Mouse (Mus musculus) kidney, embryonic 14.5 days (tissue): ENCODE results near the gene Hist1h3c. TPM values are rescaled to one million over a fixed set of nuclear protein-coding genes. Genes with fewer than 3 reads are reported as not detected.
A peak's percentile ranks its signal among the peaks of the same experiment; 100 is the strongest.
"Not testable (repeated sequence)": the region's sequence is repeated elsewhere in the genome, so short reads cannot be mapped to it uniquely, and the experiment has no call there.

ENCODE experiments used
- ATAC-seq: fragments of 200-750 bp; cut with Nextera tagmentation; 2 replicates; pipeline ENCODE4 v1.8.0; 2017; ENCODE audit warnings: moderate number of reproducible peaks, mild to moderate bottlenecking, moderate TSS enrichment, moderate library complexity; ENCODE audit not compliant: low FRiP score, low TSS enrichment
- H3K27ac ChIP-seq: fragments of 300-500 bp; sonication (generic); 2 replicates; pipeline ENCODE4 v1.5.1; 2014; ENCODE audit warnings: low read depth, mild to moderate bottlenecking, low read length, moderate library complexity, mixed read lengths
- H3K27me3 ChIP-seq: fragments of 300-500 bp; sonication (generic); 2 replicates; pipeline ENCODE4 v1.6.1; 2014; ENCODE audit warnings: mild to moderate bottlenecking, low read length; ENCODE audit not compliant: control insufficient read depth, insufficient read depth
- H3K36me3 ChIP-seq: fragments of 300-500 bp; sonication (generic); 2 replicates; pipeline ENCODE4 v1.6.1; 2014; ENCODE audit warnings: low read length, mixed read lengths; ENCODE audit not compliant: control insufficient read depth, insufficient read depth
- H3K4me1 ChIP-seq: fragments of 300-500 bp; sonication (generic); 2 replicates; pipeline ENCODE4 v1.6.1; 2014; ENCODE audit warnings: low read length, mixed read lengths; ENCODE audit not compliant: control insufficient read depth, insufficient read depth
- H3K4me2 ChIP-seq: fragments of 300-500 bp; sonication (generic); replicated peaks from 2 replicates; pipeline ENCODE4 v1.6.1; 2014; ENCODE audit warnings: low read depth, mild to moderate bottlenecking, low read length
- H3K4me3 ChIP-seq: fragments of 300-500 bp; sonication (generic); 2 replicates; pipeline ENCODE4 v1.5.1; 2014; ENCODE audit warnings: mild to moderate bottlenecking, low read length
- H3K9ac ChIP-seq: fragments of 300-500 bp; sonication (generic); 2 replicates; pipeline ENCODE4 v1.6.1; 2014; ENCODE audit warnings: low read depth, mild to moderate bottlenecking, low read length, moderate library complexity
- H3K9me3 ChIP-seq: fragments of 300-500 bp; sonication (generic); 2 replicates; pipeline ENCODE4 v1.6.1; 2016; ENCODE audit warnings: low read length; ENCODE audit not compliant: control insufficient read depth
- WGBS: fragments of 180-500 bp; shearing (Covaris S2); extraction: QIAGEN DNeasy Blood & Tissue Kit; methylation state at CpG from one replicate; pipeline ENCODE4 v1.1.7; 2014; 5-methylcytosine and 5-hydroxymethylcytosine counted together
- polyA plus RNA-seq: library from polyadenylated mRNA; unstranded; fragments of >200 nt; fragmentation: Nextera tagmentation; extraction: Ambion mirVana; gene quantifications from 2 replicates; pipeline ENCODE4 v1.2.1, GENCODE M21; 2014

The Hist1h3c gene
- polyA plus RNA-seq, 1 experiment from 2014 or later, result 12.7 TPM

GRCm38 (mm10) chr13:23764324-23765171 is 19.1 kb upstream of the Hist1h3c start:
- H3K27ac ChIP-seq, result peak overlapping the region; percentile 98
- 39% methylated on average over 12 of the region's 12 CpGs for WGBS

GRCm38 (mm10) chr13:23763586-23764323 is 18.4 kb upstream of the Hist1h3c start, which contains the start of gene Hist1h1a:
Gene Hist1h1a, plus strand, starts transcription at chr13:23763666.
- Histone ChIP-seq H3K9ac (peak within 1 kb of the TSS; percentile 81), H3K27ac (peak within 1 kb of the TSS; percentile 98), H3K4me3 (peak within 1 kb of the TSS; percentile 57), H3K36me3 (no peaks in the 10 kb centered on the region), H3K9me3 (no peaks in the 10 kb centered on the region), H3K4me2 (peak within 1 kb of the TSS; percentile 55), H3K4me1 (peaks cover 18% of the 10 kb centered on the region; the same call in 1 of the 2 replicates), H3K27me3 (no peaks in the 10 kb centered on the region)
- peak; percentile 72 for ATAC-seq
- WGBS, result 3% methylated on average over 34 of the region's 34 CpGs

More at GRCm38 (mm10) chr13:23764324-23765171, 19.1 kb upstream of the Hist1h3c start:
- Histone ChIP-seq H3K4me1 (peaks cover 18% of the 10 kb centered on the region; the same call in 1 of the 2 replicates), H3K36me3 (no peaks in the 10 kb centered on the region), H3K4me2 (peak overlapping the region; percentile 55), H3K9ac (peak overlapping the region; percentile 81), H3K27me3 (no peaks in the 10 kb centered on the region), H3K4me3 (peak overlapping the region; percentile 57), H3K9me3 (no peaks in the 10 kb centered on the region)
- no peak for ATAC-seq

GRCm38 (mm10) chr13:23763242-23763585 is 17.8 kb upstream of the Hist1h3c start:
- Histone ChIP-seq H3K4me1 (peaks cover 18% of the 10 kb centered on the region; the same call in 1 of the 2 replicates), H3K9ac (peak overlapping the region; percentile 81), H3K36me3 (no peaks in the 10 kb centered on the region), H3K4me2 (peak overlapping the region; percentile 55), H3K4me3 (peak overlapping the region; percentile 57), H3K9me3 (no peaks in the 10 kb centered on the region), H3K27me3 (no peaks in the 10 kb centered on the region), H3K27ac (peak overlapping the region; percentile 98)
- whole genome bisulfite sequencing, result 2% methylated on average over 10 of the region's 10 CpGs
- no peak for ATAC-seq

- H3K9ac ChIP-seq, result peak within 1 kb of the TSS; percentile 81
- H3K4me2 ChIP-seq, result peak within 1 kb of the TSS; percentile 55
- H3K4me3 ChIP-seq, result peak within 1 kb of the TSS; percentile 57
- H3K27ac ChIP-seq, result peak within 1 kb of the TSS; percentile 98
- not testable (repeated sequence) for H3K27me3 ChIP-seq, H3K9me3 ChIP-seq, H3K36me3 ChIP-seq
- ATAC-seq, result peak; percentile 76
- peaks cover 20% of the 10 kb centered on the region; the same call in 1 of the 2 replicates for H3K4me1 ChIP-seq
- under 1% methylated on average over 28 of the region's 52 CpGs for WGBS
These were observed 16.7 kb upstream of the Hist1h3c start, which contains the start of gene Hist1h3a for GRCm38 (mm10) chr13:23761871-23762821. Gene Hist1h3a, minus strand, starts transcription at chr13:23762386.

- H3K4me2 ChIP-seq, result peak within 1 kb of the TSS; percentile 55
- no peaks in the 10 kb centered on the region for H3K27me3 ChIP-seq
- H3K9ac ChIP-seq, result peak within 1 kb of the TSS; percentile 77
- under 1% methylated on average over 62 of the region's 72 CpGs for WGBS
- H3K9me3 ChIP-seq, result no peaks in the 10 kb centered on the region
- H3K36me3 ChIP-seq, result no peaks in the 10 kb centered on the region
- ATAC-seq, result peak; percentile 83
- peaks cover 20% of the 10 kb centered on the region; the same call in 1 of the 2 replicates for H3K4me1 ChIP-seq
- H3K4me3 ChIP-seq, result peak within 1 kb of the TSS; percentile 57
- H3K27ac ChIP-seq, result peak within 1 kb of the TSS; percentile 98
These were observed 15.8 kb upstream of the Hist1h3c start, which contains the start of gene Hist1h4a for GRCm38 (mm10) chr13:23760972-23761864. Gene Hist1h4a, minus strand, starts transcription at chr13:23761230.

- Histone ChIP-seq H3K4me1 (peaks cover 20% of the 10 kb centered on the region; the same call in 1 of the 2 replicates), H3K4me2 (peak overlapping the region; percentile 52), H3K9me3 (no peaks in the 10 kb centered on the region), H3K36me3 (no peaks in the 10 kb centered on the region), H3K9ac (peak overlapping the region; percentile 70), H3K27ac (peak overlapping the region; percentile 90), H3K4me3 (peak overlapping the region; percentile 38), H3K27me3 (no peaks in the 10 kb centered on the region)
- WGBS, result 2% methylated on average over 20 of the region's 27 CpGs
- 0 out of 2 replicates have a peak, but pooled peaks have one; percentile 0 for ATAC-seq
These were observed 15.0 kb upstream of the Hist1h3c start for GRCm38 (mm10) chr13:23760240-23760971.

GRCm38 (mm10) chr13:23759916-23760239 is 14.5 kb upstream of the Hist1h3c start:
- H3K9ac ChIP-seq, result peak overlapping the region; percentile 70
- ATAC-seq, result no peak
- peak overlapping the region; percentile 90 for H3K27ac ChIP-seq
- 65% methylated on average over 1 of the region's 1 CpGs for WGBS
- peak overlapping the region; percentile 52 for H3K4me2 ChIP-seq
- peak overlapping the region; percentile 38 for H3K4me3 ChIP-seq
- H3K9me3 ChIP-seq, result no peaks in the 10 kb centered on the region
- no peaks in the 10 kb centered on the region for H3K27me3 ChIP-seq
- H3K4me1 ChIP-seq, result peaks cover 20% of the 10 kb centered on the region; the same call in 1 of the 2 replicates
- no peaks in the 10 kb centered on the region for H3K36me3 ChIP-seq
